Mouse (Mus musculus) hindbrain, embryonic 16.5 days (tissue): ENCODE data around the gene Slc4a3. TPM values are rescaled to one million over a fixed set of nuclear protein-coding genes. Genes with fewer than 3 reads are reported as not detected.
A peak's percentile ranks its signal among the peaks of the same experiment; 100 is the strongest.

Source experiments
- ATAC-seq: fragments of 200-750 bp; cut with Nextera tagmentation; 2 replicates; pipeline ENCODE4 v1.8.0; 2017; ENCODE audit warnings: moderate TSS enrichment, moderate library complexity
- H3K27ac ChIP-seq: fragments of 300-500 bp; sonication (generic); 2 replicates; pipeline ENCODE4 v1.5.1; 2014; ENCODE audit warnings: low read depth, mild to moderate bottlenecking, control low read depth, low read length, moderate library complexity
- H3K27me3 ChIP-seq: fragments of 300-500 bp; sonication (generic); replicated peaks from 2 replicates; pipeline ENCODE4 v1.6.1; 2014; ENCODE audit warnings: low read length; ENCODE audit not compliant: control insufficient read depth, insufficient read depth
- H3K36me3 ChIP-seq: fragments of 300-500 bp; sonication (generic); 2 replicates; pipeline ENCODE4 v1.6.1; 2014; ENCODE audit warnings: mild to moderate bottlenecking, low read length, moderate library complexity, mixed read lengths; ENCODE audit not compliant: control insufficient read depth, insufficient read depth
- H3K4me1 ChIP-seq: fragments of 300-500 bp; sonication (generic); 2 replicates; pipeline ENCODE4 v1.6.1; 2014; ENCODE audit warnings: low read depth, low read length; ENCODE audit not compliant: control insufficient read depth, insufficient read depth
- H3K4me2 ChIP-seq: fragments of 300-500 bp; sonication (generic); 2 replicates; pipeline ENCODE4 v1.6.1; 2014; ENCODE audit warnings: mild to moderate bottlenecking, low read length, control low read depth, moderate library complexity
- H3K4me3 ChIP-seq: fragments of 300-500 bp; sonication (generic); 2 replicates; pipeline ENCODE4 v1.5.1; 2014; ENCODE audit warnings: mild to moderate bottlenecking, low read length, control low read depth, moderate library complexity
- H3K9ac ChIP-seq: fragments of 300-500 bp; sonication (generic); 2 replicates; pipeline ENCODE4 v1.6.1; 2014; ENCODE audit warnings: low read depth, mild to moderate bottlenecking, control low read depth, low read length, moderate library complexity
- H3K9me3 ChIP-seq: fragments of 300-500 bp; sonication (generic); 2 replicates; pipeline ENCODE4 v1.6.1; 2014; ENCODE audit warnings: mild to moderate bottlenecking, low read length, moderate library complexity; ENCODE audit not compliant: control insufficient read depth
- WGBS: fragments of 180-500 bp; shearing (Covaris S2); extraction: QIAGEN DNeasy Blood & Tissue Kit; methylation state at CpG from one replicate; pipeline ENCODE4 v1.1.7; 2014; 5-methylcytosine and 5-hydroxymethylcytosine counted together
- polyA plus RNA-seq: library from polyadenylated mRNA; unstranded; fragments of >200 nt; fragmentation: Nextera tagmentation; extraction: Ambion mirVana; gene quantifications from 2 replicates; pipeline ENCODE4 v1.2.1, GENCODE M21; 2015

Slc4a3 gene
- polyA plus RNA-seq, 1 experiment from 2014 or later, result 85.4 TPM

GRCm38 (mm10) chr1:75518427-75518826 is 27.6 kb upstream of the Slc4a3 start:
- peaks cover 8% of the 10 kb centered on the region for H3K4me1 ChIP-seq
- H3K27ac ChIP-seq, result no peak overlapping the region
- H3K9me3 ChIP-seq, result no peaks in the 10 kb centered on the region
- ATAC-seq, result no peak
- H3K36me3 ChIP-seq, result no peaks in the 10 kb centered on the region
- H3K4me2 ChIP-seq, result no peak overlapping the region
- no peak overlapping the region for H3K4me3 ChIP-seq
- no peak overlapping the region for H3K9ac ChIP-seq
- no peaks in the 10 kb centered on the region for H3K27me3 ChIP-seq
- WGBS, result 94% methylated on average over 4 of the region's 4 CpGs

GRCm38 (mm10) chr1:75519576-75519975 is 26.5 kb upstream of the Slc4a3 start:
- Histone ChIP-seq H3K27ac (no peak overlapping the region), H3K4me2 (no peak overlapping the region), H3K4me3 (no peak overlapping the region), H3K9ac (no peak overlapping the region), H3K27me3 (no peaks in the 10 kb centered on the region), H3K36me3 (no peaks in the 10 kb centered on the region), H3K4me1 (peaks cover 8% of the 10 kb centered on the region), H3K9me3 (no peaks in the 10 kb centered on the region)
- WGBS, result 67% methylated on average over 5 of the region's 5 CpGs
- no peak for ATAC-seq

- Histone ChIP-seq H3K4me1 (peaks cover 8% of the 10 kb centered on the region), H3K27ac (peak within 1 kb of the TSS; percentile 81), H3K4me3 (peak within 1 kb of the TSS; percentile 73), H3K9ac (peak within 1 kb of the TSS; percentile 57), H3K27me3 (no peaks in the 10 kb centered on the region), H3K4me2 (peak within 1 kb of the TSS; percentile 86), H3K9me3 (no peaks in the 10 kb centered on the region), H3K36me3 (0 out of 2 replicates have a peak, but pooled peaks cover 4% of the 10 kb centered on the region)
- WGBS, result under 1% methylated on average over 46 of the region's 46 CpGs
- peak; percentile 97 for ATAC-seq
These were observed 24.6 kb upstream of the Slc4a3 start, which contains the start of gene Stk11ip for GRCm38 (mm10) chr1:75521321-75522031. Gene Stk11ip (plus strand): TSS chr1:75521529.

GRCm38 (mm10) chr1:75524679-75525078 is 21.4 kb upstream of the Slc4a3 start:
- no peak overlapping the region for H3K27ac ChIP-seq
- peaks cover 8% of the 10 kb centered on the region for H3K4me1 ChIP-seq
- no peak overlapping the region for H3K4me3 ChIP-seq
- no peak overlapping the region for H3K9ac ChIP-seq
- no peaks in the 10 kb centered on the region for H3K27me3 ChIP-seq
- H3K36me3 ChIP-seq, result peaks cover 11% of the 10 kb centered on the region; the same call in 1 of the 2 replicates
- H3K4me2 ChIP-seq, result no peak overlapping the region
- no peak for ATAC-seq
- WGBS, result 89% methylated on average over 7 of the region's 7 CpGs
- H3K9me3 ChIP-seq, result no peaks in the 10 kb centered on the region

GRCm38 (mm10) chr1:75530546-75530945 is 15.5 kb upstream of the Slc4a3 start:
- 71% methylated on average over 4 of the region's 4 CpGs for WGBS
- Histone ChIP-seq H3K4me3 (no peak overlapping the region), H3K9me3 (no peaks in the 10 kb centered on the region), H3K4me2 (no peak overlapping the region), H3K9ac (no peak overlapping the region), H3K4me1 (no peaks in the 10 kb centered on the region), H3K27me3 (no peaks in the 10 kb centered on the region), H3K27ac (no peak overlapping the region), H3K36me3 (peaks cover 26% of the 10 kb centered on the region)
- ATAC-seq, result no peak

- Histone ChIP-seq H3K9me3 (no peaks in the 10 kb centered on the region), H3K4me3 (no peak overlapping the region), H3K4me1 (no peaks in the 10 kb centered on the region), H3K9ac (no peak overlapping the region), H3K4me2 (no peak overlapping the region), H3K27ac (no peak overlapping the region), H3K27me3 (no peaks in the 10 kb centered on the region), H3K36me3 (peaks cover 23% of the 10 kb centered on the region)
- 90% methylated on average over 18 of the region's 19 CpGs for WGBS
- no peak for ATAC-seq
These were observed 13.5 kb upstream of the Slc4a3 start for GRCm38 (mm10) chr1:75532280-75533172.

- Histone ChIP-seq H3K9me3 (no peaks in the 10 kb centered on the region), H3K4me2 (no peak overlapping the region), H3K27ac (no peak overlapping the region), H3K9ac (no peak overlapping the region), H3K4me1 (no peaks in the 10 kb centered on the region), H3K27me3 (no peaks in the 10 kb centered on the region), H3K36me3 (peaks cover 23% of the 10 kb centered on the region), H3K4me3 (no peak overlapping the region)
- no peak for ATAC-seq
- 89% methylated on average over 19 of the region's 19 CpGs for WGBS
These were observed 12.5 kb upstream of the Slc4a3 start for GRCm38 (mm10) chr1:75533325-75534252.

GRCm38 (mm10) chr1:75537587-75537986 is 8.5 kb upstream of the Slc4a3 start:
- Histone ChIP-seq H3K27me3 (no peaks in the 10 kb centered on the region), H3K27ac (no peak overlapping the region), H3K4me3 (no peak overlapping the region), H3K9me3 (no peaks in the 10 kb centered on the region), H3K4me1 (no peaks in the 10 kb centered on the region), H3K4me2 (no peak overlapping the region), H3K9ac (no peak overlapping the region), H3K36me3 (peaks cover 18% of the 10 kb centered on the region)
- WGBS, result 83% methylated on average over 2 of the region's 2 CpGs
- no peak for ATAC-seq
